Mouse (Mus musculus) liver (tissue): Measurements from ENCODE around the gene Minpp1.
"Not testable (repeated sequence)": the region's sequence is repeated elsewhere in the genome, so short reads cannot be mapped to it uniquely, and the experiment has no call there.

Source experiments
- DNase-seq: peaks from one replicate; pipeline ENCODE4 v3.0.0-alpha.2; 2020; ENCODE audit warnings: mixed read lengths

Gene Minpp1

DNA sequence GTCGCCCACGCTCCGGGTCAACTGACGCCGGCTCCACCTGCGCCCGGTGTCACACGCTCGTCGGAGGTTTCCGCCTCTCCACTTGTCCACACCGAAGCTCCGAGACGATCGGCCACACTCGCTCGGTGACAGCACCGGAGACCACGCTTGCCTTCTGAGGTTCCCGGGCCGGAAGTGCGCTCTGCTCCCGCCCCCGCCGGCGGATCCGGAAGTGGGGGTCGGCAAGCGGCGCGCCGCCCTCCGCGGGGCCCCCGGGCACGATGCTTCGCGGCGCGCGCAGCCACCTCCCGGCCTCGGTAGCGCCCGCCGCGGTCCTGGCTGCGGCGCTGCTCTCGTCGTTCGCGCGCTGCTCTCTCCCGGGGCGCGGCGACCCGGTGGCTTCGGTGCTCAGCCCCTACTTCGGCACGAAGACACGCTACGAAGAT, at the start of gene Minpp1:
Minpp1 (plus strand) TSS at position 89 of the 425 bp plus-strand sequence.
- peak; percentile 90 for DNase-seq

DNA sequence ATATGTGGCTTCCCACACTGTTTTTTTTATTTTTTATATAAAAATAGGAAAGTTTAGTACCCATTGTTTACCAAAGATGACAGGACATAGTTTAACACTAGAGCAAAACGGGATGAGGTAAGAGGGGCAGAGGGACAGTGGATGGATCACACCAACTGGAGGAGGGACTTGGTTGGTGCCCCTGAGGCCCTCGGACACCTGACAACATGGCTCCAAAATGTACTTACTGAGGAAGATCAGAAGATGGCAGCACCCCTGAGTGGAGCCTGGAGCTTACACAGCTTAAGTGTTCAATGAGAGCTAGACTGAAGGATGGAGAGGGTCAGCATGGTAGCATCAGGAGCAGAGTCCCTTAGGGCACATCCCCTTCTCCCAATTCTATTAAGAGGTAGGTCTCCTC, 46.2 kb upstream of the Minpp1 start:
- no peak for DNase-seq

DNA sequence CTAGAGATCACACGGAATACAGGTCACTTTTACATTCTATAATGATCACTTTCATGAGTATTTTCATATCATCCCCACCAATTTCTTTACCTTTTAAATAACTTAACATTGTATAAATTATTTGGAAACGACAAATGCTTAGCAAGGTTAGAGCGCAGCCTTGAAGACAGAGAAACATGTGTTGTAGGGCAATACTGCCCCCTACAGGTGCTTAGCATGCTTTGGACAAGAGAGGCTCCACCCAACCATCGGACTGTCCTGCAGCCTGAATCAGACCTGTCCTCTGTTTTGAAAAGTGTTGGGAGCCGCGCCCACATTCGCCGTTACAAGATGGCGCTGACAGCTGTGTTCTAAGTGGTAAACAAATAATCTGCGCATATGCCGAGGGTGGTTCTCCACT, 44.0 kb upstream of the Minpp1 start:
- no peak for DNase-seq

DNA sequence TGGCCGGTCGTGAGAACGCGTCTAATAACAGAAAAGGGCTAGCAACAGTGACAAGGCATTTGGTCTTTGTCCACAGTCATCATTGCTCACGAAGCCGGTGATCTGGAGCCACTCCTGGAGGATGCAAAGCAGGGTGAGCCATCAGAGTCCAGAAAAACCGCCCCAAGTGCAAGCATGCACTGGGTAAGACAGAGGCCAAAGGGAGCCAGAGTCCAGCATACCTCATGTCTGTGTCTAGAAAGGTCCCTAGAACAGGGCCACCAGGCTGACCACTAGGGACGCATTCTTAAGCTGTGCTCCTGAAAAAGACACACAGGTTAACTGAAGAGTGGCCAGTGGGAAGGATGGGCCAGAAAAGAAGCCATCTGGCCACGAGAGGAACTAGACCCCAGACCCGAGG, 36.6 kb upstream of the Minpp1 start:
- no peak for DNase-seq

DNA sequence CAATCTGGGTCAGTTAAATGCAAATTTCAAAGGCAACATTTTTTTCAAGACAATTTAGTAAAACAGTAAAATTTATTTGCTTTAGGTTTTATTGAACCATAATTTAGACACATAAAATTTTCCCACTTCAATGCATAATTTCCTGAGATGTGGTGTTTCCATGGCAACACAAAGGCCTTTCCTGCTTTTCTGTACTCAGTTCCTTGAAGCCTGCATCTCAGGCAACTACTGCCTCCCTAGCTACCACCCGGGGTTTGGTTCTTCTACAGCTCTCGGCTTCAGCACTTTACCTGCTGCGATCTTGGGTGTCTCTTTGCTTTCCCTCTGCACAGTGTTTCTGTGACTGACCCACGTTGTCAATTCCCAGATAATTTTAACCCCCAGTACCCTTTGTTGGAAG, 33.3 kb upstream of the Minpp1 start:
- DNase-seq: no peak

DNA sequence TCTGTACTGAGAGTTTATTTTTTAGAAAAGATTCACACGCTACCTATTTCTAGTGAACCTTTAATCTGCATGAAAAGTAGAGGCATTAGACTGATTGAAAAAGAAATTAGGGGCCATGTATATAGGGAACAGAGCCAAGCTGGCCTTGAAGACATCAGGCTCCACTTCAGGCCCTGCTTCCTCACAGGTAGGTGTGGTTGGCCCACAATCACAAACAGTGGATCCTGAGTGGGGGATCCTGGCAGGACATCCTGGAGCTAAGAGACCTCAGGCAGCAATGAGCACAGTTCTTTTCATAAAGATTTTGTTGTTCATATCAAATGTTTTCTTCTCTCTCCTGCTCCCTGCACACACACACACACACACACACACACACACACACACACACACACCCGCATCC, 28.8 kb upstream of the Minpp1 start:
- DNase-seq: no peak

DNA sequence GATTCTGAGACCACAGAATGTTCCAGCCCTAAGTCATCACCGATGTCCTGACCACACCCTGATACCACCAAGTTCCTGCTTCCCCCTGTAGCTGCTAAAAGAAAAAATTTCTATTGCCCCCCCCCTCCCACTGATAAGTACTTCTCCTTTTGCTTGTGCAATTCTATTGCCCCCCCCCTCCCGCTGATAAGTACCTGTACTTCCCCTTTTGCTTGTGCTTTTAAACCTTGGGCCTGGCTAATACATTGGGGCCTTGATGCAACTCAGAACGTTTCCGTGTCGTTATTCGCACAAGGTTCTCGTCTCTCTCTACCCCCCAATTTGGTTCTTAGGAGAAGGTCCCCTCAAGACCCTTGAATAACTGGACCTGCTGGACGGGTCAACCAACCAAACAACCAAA, 27.9 kb upstream of the Minpp1 start:
- DNase-seq: not testable (repeated sequence)

DNA sequence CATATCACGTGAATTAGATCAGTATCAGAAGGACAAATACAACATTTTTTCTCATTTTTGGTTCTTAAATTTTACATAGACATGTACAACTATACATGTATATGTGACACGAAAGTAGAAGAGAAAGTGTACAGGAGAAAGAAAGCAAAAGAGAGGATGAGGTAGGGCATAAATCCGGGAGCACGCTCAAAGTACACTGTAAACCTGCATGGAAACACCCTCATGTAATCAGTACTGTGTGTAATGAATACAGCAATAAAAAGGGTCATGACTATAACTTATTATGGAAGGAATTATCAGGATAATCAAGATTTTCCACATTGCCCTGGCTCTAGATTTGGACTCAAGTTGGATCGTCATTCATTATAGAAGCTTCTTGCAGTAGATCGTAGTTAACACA, 22.5 kb upstream of the Minpp1 start:
- DNase-seq: no peak

DNA sequence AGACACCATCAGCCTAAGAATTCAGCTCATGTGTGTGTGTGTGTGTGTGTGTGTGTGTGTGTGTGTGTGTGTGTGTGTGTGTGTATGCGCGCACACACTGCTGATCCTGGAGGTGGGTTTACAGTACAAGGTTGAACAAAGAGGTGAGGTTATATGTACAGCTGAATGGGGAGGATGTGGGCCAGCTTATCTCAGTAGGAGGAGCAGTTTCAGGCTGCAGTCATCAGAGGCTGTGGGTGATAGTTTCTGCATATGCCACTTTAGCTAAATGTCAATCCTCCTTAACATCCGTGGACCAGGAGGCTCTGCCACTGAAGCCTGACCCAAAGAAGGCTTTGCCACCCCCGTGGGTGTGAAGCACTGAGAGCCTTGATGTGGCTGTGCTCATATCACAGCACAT, 20.3 kb upstream of the Minpp1 start:
- no peak for DNase-seq

DNA sequence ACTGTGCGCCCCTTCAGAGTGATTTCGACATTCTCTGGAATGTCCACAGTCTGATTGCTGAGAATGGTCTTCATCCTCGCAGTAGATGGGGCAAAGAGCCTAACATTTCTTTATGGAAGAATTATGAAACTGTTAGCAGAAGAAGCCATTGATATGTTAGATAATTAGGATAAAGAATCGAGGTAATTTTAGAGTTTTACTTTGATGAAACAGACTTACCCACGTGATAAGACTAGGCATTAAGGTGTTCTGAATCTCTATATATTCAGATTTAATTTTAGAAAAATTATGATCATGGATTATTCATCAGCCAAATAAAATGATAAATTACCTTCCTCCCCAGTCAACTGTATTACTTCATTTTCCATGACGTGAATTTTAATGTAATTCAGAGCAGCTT, 19.1 kb upstream of the Minpp1 start, which contains the start of gene Rpl9-ps6:
Rpl9-ps6 (minus strand) TSS at position 101 of the 400 bp plus-strand sequence.
- no peak for DNase-seq

DNA sequence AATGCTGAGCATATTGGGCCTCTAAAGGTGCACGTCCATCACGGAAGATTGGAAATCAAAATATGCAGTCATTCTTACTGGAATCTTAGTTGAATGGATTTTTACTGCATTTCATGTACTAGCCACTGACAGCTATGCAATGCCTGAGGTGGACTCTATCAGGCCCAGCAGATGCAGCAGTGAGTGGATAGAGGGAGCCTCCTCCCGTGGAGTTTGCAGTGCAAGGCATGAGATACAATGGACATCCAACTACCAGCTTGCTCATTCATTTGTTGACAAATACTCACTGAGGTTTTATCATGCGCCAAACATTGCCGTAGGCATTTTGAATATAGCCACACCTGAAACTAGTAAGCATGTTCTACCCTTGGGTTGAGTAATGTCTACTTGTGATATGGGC, 18.2 kb upstream of the Minpp1 start:
- no peak for DNase-seq

DNA sequence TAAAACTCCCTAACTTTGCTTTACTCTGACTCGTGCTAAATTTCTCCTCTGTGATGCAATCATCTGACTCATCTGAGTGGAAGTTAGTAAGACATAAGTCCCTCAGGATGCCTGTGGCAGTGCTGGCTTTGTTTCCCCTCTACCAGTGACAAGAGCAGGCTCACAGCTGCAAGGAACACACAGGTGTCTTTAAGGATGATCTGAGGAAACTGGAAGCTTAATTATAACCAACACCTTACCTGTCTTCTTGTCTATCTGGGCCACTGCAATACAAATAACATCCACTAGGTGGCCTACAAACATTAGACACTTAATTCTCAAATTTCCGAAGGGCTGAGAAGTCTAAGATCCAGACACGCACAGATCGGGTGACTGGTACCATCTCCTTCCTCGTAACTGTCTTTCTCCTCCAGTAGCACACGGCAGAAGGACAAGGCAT, 15.5 kb upstream of the Minpp1 start:
- DNase-seq: peak; percentile 19

DNA sequence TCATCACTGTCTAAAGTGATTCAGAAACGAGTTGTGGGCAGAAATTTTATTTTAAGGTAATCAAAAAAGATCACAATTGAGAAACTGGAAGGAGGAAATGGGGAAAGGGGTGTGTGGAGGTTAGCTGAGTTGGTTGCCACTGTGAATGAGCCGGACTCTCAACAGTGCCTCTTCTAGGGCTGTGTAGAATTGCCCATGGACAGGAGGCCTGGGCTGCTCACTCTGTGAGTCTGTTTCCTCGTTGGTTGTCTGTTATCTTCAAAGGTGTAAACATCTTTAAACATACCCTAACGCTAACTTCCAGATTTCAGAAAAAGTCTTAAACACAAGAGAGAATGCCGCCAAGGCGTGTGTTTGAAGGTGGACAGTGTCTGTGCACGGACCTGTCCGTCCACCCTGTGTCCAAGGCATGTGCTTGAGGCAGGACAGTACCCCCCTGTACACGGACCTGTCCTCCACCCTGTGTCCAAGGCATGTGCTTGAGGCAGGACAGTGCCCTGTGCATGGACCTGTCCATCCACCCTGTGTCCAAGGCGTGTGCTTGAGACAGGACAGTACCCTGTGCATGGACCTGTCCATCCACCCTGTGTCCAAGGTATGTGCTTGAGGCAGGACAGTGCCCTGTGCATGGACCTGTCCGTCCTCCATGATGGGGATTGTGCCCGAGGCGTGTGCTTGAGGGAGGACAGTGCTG, 14.9 kb upstream of the Minpp1 start:
- no peak for DNase-seq

DNA sequence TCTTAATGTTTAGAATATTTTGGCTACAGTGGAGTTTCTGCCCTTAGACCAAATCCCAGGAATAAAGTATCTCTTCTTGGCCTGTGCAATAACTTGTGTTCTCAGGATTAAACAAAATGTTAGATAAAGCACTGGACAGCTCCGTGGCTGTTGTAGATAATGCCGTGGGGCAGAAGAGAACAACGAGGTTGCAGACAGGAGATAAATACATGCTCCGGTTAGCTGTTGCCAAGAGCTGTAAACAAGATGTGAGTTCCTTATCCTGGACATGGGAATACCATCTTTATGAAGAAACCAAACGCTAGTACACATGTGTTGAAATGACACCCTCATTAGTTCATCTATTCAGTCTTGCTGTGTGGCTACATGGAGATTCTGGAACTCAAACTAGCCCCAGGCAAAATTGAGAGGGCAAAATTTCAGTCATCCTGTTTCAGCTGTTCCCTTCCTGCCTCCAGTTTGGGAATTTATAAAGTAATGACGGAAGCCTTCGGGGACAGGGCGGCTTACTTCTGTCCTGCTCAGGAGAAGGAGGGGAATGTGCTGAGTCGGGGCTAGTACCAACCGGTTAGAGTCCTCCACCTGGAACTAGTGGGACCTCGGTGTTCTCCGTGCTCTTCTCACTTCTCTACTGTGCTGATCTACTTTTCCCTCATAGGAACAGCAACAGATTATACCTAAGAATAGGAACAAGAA, 9.4 kb upstream of the Minpp1 start:
- peak; percentile 74 for DNase-seq

DNA sequence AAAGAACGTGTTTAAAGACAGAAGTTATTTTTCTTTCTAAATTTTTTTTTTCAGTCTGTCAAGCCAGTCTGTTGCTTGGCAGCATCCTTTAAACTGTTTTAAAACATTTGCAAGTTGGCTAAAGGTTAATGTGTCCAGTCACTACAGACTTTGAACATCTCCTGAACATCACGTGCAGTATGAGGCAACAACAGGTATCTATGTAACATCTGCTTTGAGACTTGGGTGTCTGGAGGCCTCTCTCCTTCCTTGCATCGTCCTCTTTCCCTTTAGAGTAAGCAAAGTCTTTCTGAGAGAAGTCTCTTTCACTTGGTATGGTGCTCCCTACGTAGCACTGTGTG, 8.9 kb upstream of the Minpp1 start:
- no peak for DNase-seq

DNA sequence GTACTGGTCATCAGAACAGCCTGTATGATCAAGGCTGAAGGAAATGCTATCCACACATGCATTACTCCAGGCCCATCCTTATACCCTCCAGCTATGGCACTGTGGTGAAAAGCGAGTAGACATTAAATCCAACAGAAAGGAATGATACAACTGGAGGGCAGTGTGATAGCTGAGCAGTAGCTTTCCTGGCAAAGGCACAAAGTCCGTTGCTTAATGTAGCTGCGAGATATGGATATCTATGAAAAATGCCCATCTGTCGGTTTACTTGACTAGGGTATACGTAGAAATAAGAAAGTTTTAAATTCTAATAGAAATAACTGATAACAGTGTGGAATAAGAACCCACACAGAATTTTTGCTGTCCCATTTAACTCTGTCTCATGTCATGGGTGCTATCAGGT, 5.3 kb upstream of the Minpp1 start:
- peak; percentile 22 for DNase-seq

DNA sequence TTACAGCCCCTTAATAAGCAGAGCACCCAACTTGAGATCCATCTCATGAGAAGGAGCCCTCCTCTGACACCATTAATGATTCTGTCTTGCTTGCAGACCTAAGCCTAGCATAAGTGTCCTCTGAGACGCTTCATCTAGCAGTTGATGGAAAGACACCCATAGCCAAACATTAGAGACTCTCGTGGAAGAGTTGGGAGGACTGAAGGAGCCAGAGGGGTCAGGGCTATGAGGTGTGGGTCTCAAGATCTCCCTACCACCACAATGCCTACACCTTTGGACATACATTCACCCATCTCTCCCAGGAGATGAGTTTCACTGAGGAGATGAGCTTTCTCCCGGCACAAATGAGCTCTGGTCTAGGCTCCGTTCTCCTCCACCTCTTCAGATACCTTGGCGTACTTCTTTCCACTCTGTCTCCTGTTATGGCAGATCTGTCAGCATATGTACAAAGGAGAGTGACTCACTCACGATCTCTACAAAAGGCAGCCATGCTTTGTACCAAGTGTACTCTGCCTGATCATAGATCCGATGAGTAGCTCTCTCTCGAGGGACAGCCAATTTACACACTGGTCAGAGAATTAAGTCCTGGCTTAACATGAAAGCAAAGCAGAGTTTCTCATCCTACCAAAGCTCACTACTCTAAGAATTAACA, 4.7 kb upstream of the Minpp1 start:
- DNase-seq: no peak

DNA sequence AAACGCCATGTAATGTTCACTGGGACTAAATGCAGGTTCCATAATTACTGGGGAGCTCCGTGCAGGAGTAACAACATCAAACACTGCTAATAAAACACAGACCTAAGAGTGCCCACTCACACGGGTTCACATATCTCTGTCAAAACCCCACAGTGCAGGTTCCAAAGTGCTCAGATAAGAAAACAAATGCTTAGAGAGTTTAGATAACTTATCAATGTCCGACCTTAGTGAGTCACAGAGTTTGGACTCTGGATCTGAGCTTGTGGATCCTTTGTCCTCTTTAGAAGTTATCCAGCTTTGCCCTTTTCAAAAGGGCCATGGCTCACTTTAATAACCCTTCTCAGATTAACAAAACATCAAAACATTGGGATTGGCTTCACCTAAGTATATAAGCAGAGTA, 4.1 kb upstream of the Minpp1 start:
- peak; percentile 25 for DNase-seq

DNA sequence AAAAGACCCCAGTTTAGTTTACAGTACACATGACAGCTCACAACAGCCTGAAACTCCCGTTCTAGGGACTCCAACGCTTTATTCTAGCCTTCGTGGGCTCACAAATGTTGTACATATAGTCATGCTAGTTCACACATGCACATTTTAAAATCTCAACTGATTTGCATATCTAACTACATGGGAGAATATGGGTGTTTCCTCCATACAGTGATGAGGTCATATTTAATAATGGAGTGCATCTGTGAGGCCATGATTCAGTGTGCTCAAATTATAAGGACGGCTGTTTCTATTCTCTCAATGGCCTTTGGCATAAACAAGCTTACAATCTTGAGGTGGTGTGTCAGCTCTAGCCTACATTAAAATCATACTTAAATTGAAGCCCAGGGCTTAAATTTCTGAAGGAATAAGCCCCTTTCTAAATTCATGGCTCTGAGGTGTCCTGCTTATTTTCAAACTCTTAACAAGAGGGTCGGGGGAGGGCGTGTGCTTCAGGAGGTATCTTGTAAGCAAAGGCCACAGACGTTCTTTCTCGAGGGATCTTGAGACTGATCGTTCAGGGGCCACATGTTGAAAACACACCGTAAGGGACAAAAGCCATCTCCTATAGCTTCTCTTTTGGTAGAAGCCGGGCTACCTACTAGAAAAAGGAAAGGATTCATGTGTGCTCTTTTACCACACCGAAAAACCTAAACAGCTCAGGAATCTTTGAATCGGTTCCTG, 468 bp upstream of the Minpp1 start:
- no peak for DNase-seq

DNA sequence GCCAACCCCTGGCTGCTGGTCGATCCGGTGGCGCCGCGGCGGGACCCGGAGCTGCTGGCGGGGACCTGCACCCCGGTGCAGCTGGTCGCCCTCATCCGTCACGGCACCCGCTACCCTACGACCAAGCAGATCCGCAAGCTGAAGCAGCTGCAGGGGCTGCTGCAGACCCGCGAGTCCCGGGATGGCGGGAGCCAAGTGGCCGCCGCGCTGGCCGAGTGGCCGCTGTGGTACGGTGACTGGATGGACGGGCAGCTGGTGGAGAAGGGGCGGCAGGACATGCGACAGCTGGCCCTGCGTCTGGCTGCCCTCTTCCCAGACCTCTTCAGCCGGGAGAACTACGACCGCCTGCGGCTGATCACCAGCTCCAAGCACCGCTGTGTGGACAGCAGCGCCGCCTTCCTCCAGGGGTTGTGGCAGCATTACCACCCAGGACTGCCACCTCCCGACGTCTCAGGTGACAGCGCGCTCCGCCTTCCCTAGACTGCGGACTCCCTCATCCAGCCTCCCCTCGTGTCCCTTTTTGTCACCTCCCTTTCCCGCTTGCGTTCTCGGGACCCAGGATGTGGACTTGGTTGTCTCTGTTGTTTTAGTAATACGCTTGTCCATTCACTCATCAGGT, 646 bp downstream of the Minpp1 start:
- peak; percentile 88 for DNase-seq

DNA sequence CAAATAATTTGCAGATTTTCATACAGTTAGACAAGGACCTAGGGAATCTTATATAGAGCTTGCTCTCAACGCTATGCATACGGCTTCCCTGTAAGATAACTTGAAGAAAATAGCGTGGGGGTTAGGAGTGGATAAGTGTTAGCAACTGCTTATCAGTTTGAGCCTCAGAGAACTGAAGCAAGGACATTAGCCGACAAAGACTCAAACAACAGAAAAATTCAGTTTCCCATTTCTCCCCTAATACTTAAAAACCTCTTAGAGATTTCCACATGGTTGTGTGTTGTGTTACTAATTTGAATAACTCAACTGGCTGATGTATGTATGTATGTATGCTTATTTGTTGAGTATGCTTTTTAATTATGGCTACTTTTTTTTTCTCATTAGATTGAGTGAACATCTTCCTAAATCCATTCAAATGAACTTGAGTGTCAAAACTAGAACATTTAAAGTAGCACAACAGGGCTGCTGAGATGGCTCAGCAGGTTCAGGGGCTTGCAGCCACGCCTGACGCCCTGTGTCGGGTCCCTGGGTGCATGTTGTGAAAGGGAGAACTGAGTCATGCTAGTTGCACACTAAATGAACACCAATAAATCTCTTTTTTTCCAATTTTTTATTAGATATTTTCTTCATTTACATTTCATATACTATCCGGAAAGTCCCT, 2.2 kb downstream of the Minpp1 start:
- peak; percentile 68 for DNase-seq

DNA sequence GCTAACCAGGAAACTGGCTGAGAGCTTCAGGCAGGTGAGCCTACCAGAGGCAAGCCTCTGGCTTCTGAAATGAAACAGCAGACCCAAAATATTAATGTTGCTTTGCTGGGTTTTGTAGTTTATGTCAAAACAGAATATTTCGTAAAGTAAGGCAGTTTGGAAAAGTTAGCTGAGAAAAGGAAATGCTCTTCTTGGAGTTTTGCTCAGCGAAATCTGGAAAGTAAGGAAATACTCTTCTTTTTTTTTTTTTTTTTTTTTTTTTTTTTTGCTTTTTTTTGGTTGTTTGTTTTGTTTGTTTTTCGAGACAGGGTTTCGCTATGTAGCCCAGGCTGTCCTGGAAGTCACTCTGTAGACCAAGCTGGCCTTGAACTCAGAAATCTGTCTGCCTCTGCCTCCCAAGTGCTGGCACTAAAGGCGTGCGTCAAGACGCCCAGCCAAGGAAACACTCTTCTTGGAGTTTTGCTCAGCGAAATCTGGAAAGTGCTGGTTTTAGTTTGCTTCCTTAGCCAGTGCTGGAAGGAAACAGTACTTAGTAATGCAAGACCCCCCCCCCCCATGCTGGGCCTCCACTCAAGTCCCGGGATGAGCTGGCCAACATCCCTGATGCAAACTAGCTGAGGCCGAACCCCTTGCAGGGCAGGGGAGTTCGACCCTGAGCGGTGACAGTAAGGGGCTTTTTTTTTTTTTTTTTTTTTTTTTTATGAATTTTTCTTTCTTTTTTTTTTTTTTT, 3.8 kb downstream of the Minpp1 start:
- DNase-seq: no peak
